Mouse (Mus musculus) bone marrow, adult 2 months (tissue): ENCODE results near the gene Tedc1. TPM values are rescaled to one million over a fixed set of nuclear protein-coding genes. Genes with fewer than 3 reads are reported as not detected.

Experiments used
- H3K27ac ChIP-seq: fragments of 200-500 bp; 2 replicates; pipeline ENCODE4 v1.5.1; 2012; ENCODE audit warnings: low read depth, mild to moderate bottlenecking, control low read depth, inconsistent platforms, low read length; ENCODE audit not compliant: control insufficient read depth, poor library complexity, insufficient read depth
- H3K4me1 ChIP-seq: fragments of 200-500 bp; 2 replicates; pipeline ENCODE4 v1.6.1; 2011; ENCODE audit warnings: low read length; ENCODE audit not compliant: control insufficient read depth, insufficient read depth
- H3K4me3 ChIP-seq: fragments of 200-500 bp; replicated peaks from 2 replicates; pipeline ENCODE3; 2011; ENCODE audit warnings: mild to moderate bottlenecking, low read depth, low read length, control low read depth; ENCODE audit not compliant: control insufficient read depth
- CTCF ChIP-seq: fragments of 200-500 bp; IDR thresholded peaks from 2 replicates; pipeline ENCODE4 v1.5.1; 2011; ENCODE audit warnings: low read length, control low read depth; ENCODE audit not compliant: control insufficient read depth, insufficient read depth
- POLR2A ChIP-seq: fragments of 200-500 bp; IDR thresholded peaks from 2 replicates; pipeline ENCODE4 v1.6.1; 2011; ENCODE audit warnings: low read depth, mild to moderate bottlenecking, control low read depth, low read length, borderline replicate concordance; ENCODE audit not compliant: control insufficient read depth
- WGBS: fragments of 180-500 bp; shearing (Covaris S2); methylation state at CpG from one replicate; pipeline ENCODE4 v1.1.7; 2018; 5-methylcytosine and 5-hydroxymethylcytosine counted together
- polyA plus RNA-seq: library from polyadenylated mRNA; stranded (reverse); fragments of >200 nt; gene quantifications from 2 replicates; pipeline ENCODE4 v1.2.4, GENCODE M21; 2011; ENCODE audit warnings: low replicate concordance; ENCODE audit not compliant: missing spikeins, insufficient read depth, insufficient read length

Gene Tedc1
- polyA plus RNA-seq, 1 experiment, result 16.0 TPM

DNA sequence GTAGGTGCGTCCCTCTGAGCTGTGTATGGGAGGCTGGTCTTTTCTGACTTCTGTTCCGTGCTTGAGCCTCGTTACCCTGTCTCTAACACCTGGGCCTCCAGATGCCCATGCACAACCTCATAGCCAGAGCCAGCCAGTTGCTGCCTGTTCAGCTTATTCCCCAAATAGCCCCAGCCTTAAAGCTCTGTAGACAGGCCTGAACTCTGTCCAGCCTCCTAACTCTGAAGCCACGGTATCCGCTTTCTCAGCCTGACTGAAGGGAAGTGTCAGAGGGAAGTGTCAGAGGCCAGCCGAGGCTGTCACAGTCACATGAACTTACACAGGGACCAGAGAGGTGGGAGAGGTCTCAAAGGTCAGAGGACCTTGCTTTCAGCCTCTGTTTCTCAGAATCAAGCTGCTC lies 31.5 kb upstream of the Tedc1 start:
- no peak overlapping the region for H3K4me3 ChIP-seq
- H3K27ac ChIP-seq, result no peak overlapping the region
- no peak for TF ChIP-seq CTCF
- no peak for TF ChIP-seq POLR2A
- H3K4me1 ChIP-seq, result no peaks in the 10 kb centered on the region
- WGBS, result 75% methylated on average over 6 of the region's 6 CpGs

DNA sequence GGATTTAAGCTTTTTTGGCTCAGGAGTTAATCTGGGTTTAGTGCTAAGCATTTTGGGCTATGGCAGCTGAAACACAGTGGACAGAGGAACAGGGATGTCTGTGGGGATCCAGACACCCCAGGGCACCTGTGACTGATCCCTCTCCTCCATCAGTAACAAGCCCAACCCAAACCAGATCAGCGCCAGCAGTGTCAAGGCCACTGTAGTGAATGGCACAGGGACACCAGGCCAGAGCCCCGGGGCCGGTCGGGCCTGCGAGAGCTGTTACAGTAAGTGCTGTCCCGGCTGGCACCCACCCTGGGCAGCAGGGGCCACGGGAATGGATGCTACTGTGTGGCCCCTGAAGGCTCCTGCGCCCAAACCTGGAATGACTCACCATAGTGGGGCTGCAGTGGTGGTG lies 25.5 kb upstream of the Tedc1 start:
- Histone ChIP-seq H3K4me3 (no peak overlapping the region), H3K27ac (no peak overlapping the region), H3K4me1 (no peaks in the 10 kb centered on the region)
- WGBS, result 94% methylated on average over 8 of the region's 8 CpGs
- TF ChIP-seq CTCF (no peak), POLR2A (no peak)

DNA sequence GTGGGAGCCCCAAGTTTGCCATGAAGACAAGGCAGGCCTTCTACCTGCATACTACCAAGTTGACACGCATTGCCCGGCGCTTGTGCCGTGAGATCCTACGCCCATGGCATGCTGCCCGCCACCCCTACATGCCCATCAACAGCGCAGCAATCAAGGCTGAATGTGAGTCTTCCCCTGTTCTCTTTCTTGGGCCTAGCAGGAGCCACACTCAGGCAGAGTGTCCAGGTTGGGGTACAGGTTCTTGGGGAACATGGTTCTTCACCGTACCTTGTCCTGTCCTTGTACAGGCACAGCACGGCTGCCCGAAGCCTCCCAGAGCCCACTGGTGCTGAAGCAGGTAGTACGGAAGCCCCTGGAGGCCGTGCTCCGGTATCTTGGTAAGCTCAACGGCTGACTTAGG lies 24.6 kb upstream of the Tedc1 start:
- H3K27ac ChIP-seq, result no peak overlapping the region
- no peak for TF ChIP-seq POLR2A
- TF ChIP-seq CTCF, result no peak
- no peaks in the 10 kb centered on the region for H3K4me1 ChIP-seq
- 98% methylated on average over 14 of the region's 14 CpGs for WGBS
- no peak overlapping the region for H3K4me3 ChIP-seq

DNA sequence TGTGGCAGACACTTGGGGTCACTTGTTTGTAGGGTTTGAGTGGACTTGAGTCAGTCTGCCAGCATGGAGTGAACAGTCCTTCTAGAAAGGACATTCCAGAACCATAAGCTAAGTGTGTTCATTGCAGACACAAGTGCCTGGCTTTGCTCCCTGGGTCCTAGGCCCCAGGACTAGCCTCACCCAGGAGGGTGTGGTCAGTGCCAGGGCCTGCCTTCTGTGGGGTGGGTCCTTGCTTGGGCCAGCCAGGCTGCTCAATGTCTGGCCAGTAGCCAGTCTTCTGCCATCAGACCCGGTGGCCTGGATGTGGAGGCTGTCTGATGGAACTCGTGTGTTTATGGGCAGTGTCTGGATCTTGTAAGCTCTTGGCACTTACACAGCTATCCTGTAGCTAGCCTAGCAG lies 23.7 kb upstream of the Tedc1 start:
- Histone ChIP-seq H3K4me3 (no peak overlapping the region), H3K27ac (no peak overlapping the region), H3K4me1 (no peaks in the 10 kb centered on the region)
- 68% methylated on average over 2 of the region's 2 CpGs for WGBS
- TF ChIP-seq POLR2A, result no peak
- TF ChIP-seq CTCF, result no peak

DNA sequence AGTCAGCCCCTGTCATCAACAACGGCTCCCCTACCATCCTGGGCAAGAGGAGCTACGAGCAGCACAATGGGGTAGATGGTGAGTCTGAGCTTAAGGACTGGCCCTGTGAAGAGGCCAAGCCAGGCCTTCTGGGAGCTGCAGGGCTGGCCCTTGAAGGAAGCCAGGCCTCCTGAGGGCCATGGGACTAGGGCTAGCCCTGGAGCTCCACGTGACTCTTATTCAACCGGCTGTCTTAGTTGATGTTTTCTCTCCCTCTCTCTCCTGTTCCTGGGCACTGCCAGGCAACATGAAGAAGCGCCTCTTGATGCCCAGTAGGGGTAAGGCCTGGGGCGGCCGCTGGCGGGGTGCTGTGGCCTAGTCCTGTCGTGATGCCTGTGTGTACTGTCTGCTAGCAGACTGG lies 23.0 kb upstream of the Tedc1 start:
- TF ChIP-seq CTCF (no peak), POLR2A (no peak)
- H3K4me1 ChIP-seq, result no peaks in the 10 kb centered on the region
- H3K27ac ChIP-seq, result no peak overlapping the region
- 92% methylated on average over 9 of the region's 9 CpGs for WGBS
- no peak overlapping the region for H3K4me3 ChIP-seq

DNA sequence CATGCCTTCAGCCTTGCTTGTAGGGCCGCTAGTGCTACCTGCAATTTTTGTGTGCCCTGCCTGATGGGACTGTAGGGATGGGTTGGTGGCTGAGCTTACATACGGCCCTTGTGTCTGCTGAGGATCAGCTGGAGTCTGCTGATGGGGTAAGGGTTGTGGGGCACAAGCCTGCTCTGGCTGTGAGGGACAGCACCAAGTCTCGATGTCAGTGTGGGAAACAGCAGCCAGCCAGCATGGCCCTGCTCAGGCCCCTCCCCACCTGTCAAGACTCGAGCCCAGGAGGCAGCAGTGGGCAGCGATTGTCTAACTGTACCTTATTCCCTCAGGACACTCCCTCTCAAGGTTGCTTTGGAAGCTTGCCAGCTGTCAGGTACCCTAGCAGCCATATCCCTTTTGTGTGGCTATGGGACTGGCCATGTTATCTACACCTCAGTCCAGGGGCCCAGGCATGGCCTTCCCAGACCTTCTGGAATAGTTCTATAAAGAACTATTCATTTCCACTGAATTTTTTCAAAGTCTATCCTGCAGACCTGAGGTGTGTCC lies 22.3 kb upstream of the Tedc1 start:
- Histone ChIP-seq H3K27ac (peak overlapping the region; percentile 17; the same call in 1 of the 2 replicates), H3K4me1 (no peaks in the 10 kb centered on the region), H3K4me3 (no peak overlapping the region)
- TF ChIP-seq CTCF, result no peak
- TF ChIP-seq POLR2A, result no peak
- WGBS, result 84% methylated on average over 5 of the region's 5 CpGs

DNA sequence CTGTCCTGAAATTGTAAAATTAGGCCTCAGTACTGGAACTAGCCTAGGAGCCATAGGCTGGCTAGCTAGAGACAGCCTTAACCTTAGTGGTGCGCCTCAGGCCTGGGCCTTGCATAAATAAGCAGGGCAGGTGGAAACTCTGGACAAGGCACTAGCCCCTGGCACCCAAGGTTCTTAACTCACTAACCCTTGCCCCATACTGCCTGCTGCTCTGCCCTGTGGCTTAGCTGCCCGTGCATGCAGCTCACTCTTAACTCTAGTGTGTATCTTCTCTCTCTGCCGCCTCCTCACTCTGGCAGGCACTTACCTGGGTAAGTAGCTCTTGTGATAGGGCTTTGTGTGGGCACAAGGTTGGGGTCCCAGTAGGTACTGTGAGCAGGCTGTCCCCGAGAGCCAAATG lies 21.7 kb upstream of the Tedc1 start:
- no peak overlapping the region for H3K4me3 ChIP-seq
- H3K4me1 ChIP-seq, result no peaks in the 10 kb centered on the region
- TF ChIP-seq POLR2A (no peak), CTCF (no peak)
- H3K27ac ChIP-seq, result no peak overlapping the region
- 92% methylated on average over 4 of the region's 4 CpGs for WGBS

DNA sequence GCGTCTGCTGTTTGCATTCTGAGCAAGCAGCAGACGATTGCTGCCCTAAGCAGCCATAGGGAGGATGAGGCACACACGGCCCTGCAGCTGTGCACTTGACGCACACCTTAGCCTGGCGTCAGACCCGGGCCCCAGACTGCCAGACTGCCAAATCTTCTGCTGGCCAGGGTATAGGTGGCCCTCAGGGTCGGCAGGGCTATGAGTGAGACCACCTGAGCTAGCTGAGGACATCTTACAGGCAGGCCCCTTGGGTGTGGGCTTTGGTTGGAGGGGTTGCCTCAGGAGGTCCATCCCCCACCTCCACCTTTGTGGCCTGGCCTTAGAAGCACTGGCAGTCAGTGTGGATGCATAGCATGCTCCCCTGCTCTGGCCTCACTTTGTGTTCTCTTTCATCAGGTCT lies 20.8 kb upstream of the Tedc1 start:
- TF ChIP-seq CTCF, result no peak
- no peak for TF ChIP-seq POLR2A
- Histone ChIP-seq H3K4me3 (no peak overlapping the region), H3K27ac (no peak overlapping the region), H3K4me1 (peaks cover under 1% of the 10 kb centered on the region; the same call in 1 of the 2 replicates)
- WGBS, result 88% methylated on average over 7 of the region's 7 CpGs

DNA sequence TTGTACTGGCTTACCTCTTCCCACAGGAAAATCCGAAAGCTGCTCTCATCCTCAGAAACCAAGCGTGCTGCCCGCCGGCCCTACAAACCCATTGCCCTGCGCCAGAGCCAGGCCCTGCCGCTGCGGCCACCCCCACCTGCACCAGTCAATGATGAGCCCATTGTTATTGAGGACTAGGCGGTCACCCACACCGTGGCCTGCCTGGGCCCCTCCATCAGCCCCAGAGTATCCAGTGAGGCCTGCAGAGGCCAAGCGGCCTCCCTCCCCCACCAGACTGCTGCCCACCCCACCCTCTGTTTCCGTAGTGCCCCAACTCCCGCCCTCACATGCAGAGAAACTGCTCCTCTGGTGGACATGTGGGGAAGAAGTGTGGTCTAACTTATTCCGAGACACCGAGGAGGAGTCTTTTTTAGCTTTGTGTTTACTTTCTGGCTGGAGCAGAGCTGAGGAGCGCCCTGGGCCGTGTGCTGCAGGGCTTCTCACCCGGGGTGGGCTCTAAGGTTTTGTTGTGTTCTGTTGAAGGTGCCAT lies 19.7 kb upstream of the Tedc1 start:
- Histone ChIP-seq H3K4me3 (no peak overlapping the region), H3K4me1 (peaks cover 2% of the 10 kb centered on the region; the same call in 1 of the 2 replicates), H3K27ac (no peak overlapping the region)
- TF ChIP-seq POLR2A (no peak), CTCF (no peak)
- 87% methylated on average over 17 of the region's 17 CpGs for WGBS
